Mouse (Mus musculus) heart, embryonic 10.5 days (tissue): ENCODE data around the gene Bola3. TPM values are rescaled to one million over a fixed set of nuclear protein-coding genes. Genes with fewer than 3 reads are reported as not detected.

Experiments
- microRNA-seq: library from miRNA; unstranded; fragments of <30 nt; microRNA quantifications from one replicate; pipeline ENCODE4, GENCODE M21; 2017
- polyA plus RNA-seq: library from polyadenylated mRNA; unstranded; fragments of >200 nt; fragmentation: Nextera tagmentation; extraction: Ambion mirVana; gene quantifications from 2 replicates; pipeline ENCODE4 v1.2.1, GENCODE M21; 2016

Gene Bola3
- polyA plus RNA-seq, 1 experiment from 2014 or later: 238 TPM

Small RNAs within 50 kb of the gene (microRNA-seq; reads per million reads assigned to microRNA genes)
- gene Mir6374: not detected

Other genes with a start within 250 kb of the Bola3 start
- 1.8 and 2.4 TPM in 2 replicates for gene Ccdc142, start 247.5 kb upstream of the Bola3 start, polyA plus RNA-seq
- gene Gm42688, start 247.5 kb upstream of the Bola3 start, polyA plus RNA-seq: 1.4 and 2.0 TPM in 2 replicates
- 157 and 167 TPM in 2 replicates for gene Mrpl53, start 240.1 kb upstream of the Bola3 start, polyA plus RNA-seq
- 24.5 and 42.5 TPM in 2 replicates for gene Mogs, start 233.7 kb upstream of the Bola3 start, polyA plus RNA-seq
- 101 and 113 TPM in 2 replicates for gene Wbp1, start 227.6 kb upstream of the Bola3 start, polyA plus RNA-seq
- gene Ino80b, start 223.7 kb upstream of the Bola3 start, polyA plus RNA-seq: 11.4 and 16.1 TPM in 2 replicates
- gene Rtkn, start 213.7 kb upstream of the Bola3 start, polyA plus RNA-seq: 18.4 and 24.4 TPM in 2 replicates
- 6.9 and 7.3 TPM in 2 replicates for gene Wdr54, start 192.8 kb upstream of the Bola3 start, polyA plus RNA-seq
- 0.23 and 0.50 TPM in 2 replicates for gene 1700003E16Rik, start 192.7 kb upstream of the Bola3 start, polyA plus RNA-seq
- 83.2 and 93.0 TPM in 2 replicates for gene Dctn1, start 183.2 kb upstream of the Bola3 start, polyA plus RNA-seq
- 0.57 and 0.68 TPM in 2 replicates for gene Slc4a5, start 129.3 kb upstream of the Bola3 start, polyA plus RNA-seq
- 50.6 and 58.7 TPM in 2 replicates for gene Mthfd2, start 23.2 kb upstream of the Bola3 start, polyA plus RNA-seq
- gene Mob1a, start 23.1 kb upstream of the Bola3 start, polyA plus RNA-seq: 42.8 and 50.7 TPM in 2 replicates
- gene Tet3, start 109.9 kb downstream of the Bola3 start, polyA plus RNA-seq: 29.8 and 31.3 TPM in 2 replicates
- 56.5 and 59.1 TPM in 2 replicates for gene Dguok, start 157.8 kb downstream of the Bola3 start, polyA plus RNA-seq
- gene Actg2, start 187.1 kb downstream of the Bola3 start, polyA plus RNA-seq: 1.7 and 7.0 TPM in 2 replicates
- 23.3 and 23.5 TPM in 2 replicates for gene Stambp, start 223.6 kb downstream of the Bola3 start, polyA plus RNA-seq